Mouse (Mus musculus) liver, embryonic 13.5 days (tissue): Measurements from ENCODE around the gene Sorcs2. TPM values are rescaled to one million over a fixed set of nuclear protein-coding genes. Genes with fewer than 3 reads are reported as not detected.

ENCODE experiments used
- ATAC-seq: fragments of 200-750 bp; cut with Nextera tagmentation; 2 replicates; pipeline ENCODE4 v1.8.0; 2017; ENCODE audit warnings: low read depth, mild to moderate bottlenecking, moderate number of reproducible peaks, moderate library complexity
- DNase-seq: peaks from one replicate; pipeline ENCODE4 v3.0.0; 2022
- H3K27ac ChIP-seq: fragments of 300-500 bp; sonication (generic); 2 replicates; pipeline ENCODE4 v1.5.1; 2015; ENCODE audit warnings: moderate library complexity, mild to moderate bottlenecking, inconsistent platforms
- H3K27me3 ChIP-seq: fragments of 300-500 bp; sonication (generic); 2 replicates; pipeline ENCODE4 v1.6.1; 2015; ENCODE audit warnings: mild to moderate bottlenecking, inconsistent platforms
- H3K36me3 ChIP-seq: fragments of 300-500 bp; sonication (generic); 2 replicates; pipeline ENCODE4 v1.6.1; 2015; ENCODE audit warnings: mild to moderate bottlenecking, inconsistent platforms
- H3K4me1 ChIP-seq: fragments of 300-500 bp; sonication (generic); replicated peaks from 2 replicates; pipeline ENCODE4 v1.6.1; 2015; ENCODE audit warnings: inconsistent platforms
- H3K4me2 ChIP-seq: fragments of 300-500 bp; sonication (generic); 2 replicates; pipeline ENCODE4 v1.6.1; 2015; ENCODE audit warnings: inconsistent platforms, mild to moderate bottlenecking, moderate library complexity
- H3K4me3 ChIP-seq: fragments of 300-500 bp; sonication (generic); replicated peaks from 2 replicates; pipeline ENCODE4 v1.5.1; 2015; ENCODE audit warnings: mild to moderate bottlenecking, inconsistent platforms
- H3K9ac ChIP-seq: fragments of 300-500 bp; sonication (generic); 2 replicates; pipeline ENCODE4 v1.6.1; 2015; ENCODE audit warnings: mild to moderate bottlenecking, inconsistent platforms
- H3K9me3 ChIP-seq: fragments of 300-500 bp; sonication (generic); replicated peaks from 2 replicates; pipeline ENCODE4 v1.6.1; 2016; ENCODE audit warnings: inconsistent platforms
- WGBS: fragments of 180-500 bp; shearing (Covaris S2); methylation state at CpG from one replicate; pipeline ENCODE4 v1.1.7; 2015; ENCODE audit not compliant: insufficient replicate concordance; 5-methylcytosine and 5-hydroxymethylcytosine counted together
- polyA plus RNA-seq: library from polyadenylated mRNA; unstranded; fragments of >200 nt; fragmentation: Nextera tagmentation; extraction: Ambion mirVana; gene quantifications from 2 replicates; pipeline ENCODE4 v1.2.1, GENCODE M21; 2015

The Sorcs2 gene
- polyA plus RNA-seq, 1 experiment from 2014 or later, result 0.47 TPM

DNA sequence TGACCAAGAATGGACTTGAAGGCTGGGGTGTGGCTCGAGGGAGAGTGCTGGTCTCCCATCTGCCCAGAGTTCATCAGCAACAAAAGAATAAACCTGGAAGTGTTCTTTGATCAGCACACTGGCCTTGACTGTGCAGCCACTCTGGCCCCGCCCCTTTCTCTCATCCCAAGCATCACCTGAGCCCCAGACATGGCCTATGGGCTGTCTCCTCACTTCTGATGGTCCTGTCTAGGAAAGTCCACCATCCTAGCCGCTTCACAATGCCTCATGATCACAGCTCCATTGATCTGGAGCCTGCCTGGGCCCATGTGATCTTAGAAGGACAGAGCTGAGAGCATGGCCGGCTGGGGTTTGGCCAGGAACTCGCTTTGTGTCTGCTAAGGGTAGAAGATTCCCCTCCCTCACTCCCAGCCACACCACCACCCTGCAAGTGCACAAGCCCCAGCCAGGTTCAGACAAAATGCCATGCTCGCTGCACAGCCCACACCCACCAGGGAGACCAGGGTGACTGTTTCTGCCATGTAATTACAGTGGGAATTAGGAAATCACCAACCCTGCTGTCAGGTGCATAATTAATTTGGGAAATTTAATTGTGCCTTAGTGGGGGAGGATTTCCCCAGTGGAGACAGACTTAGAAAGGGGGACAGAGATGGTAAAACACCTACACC lies 231.5 kb downstream of the Sorcs2 start:
- H3K4me1 ChIP-seq, result no peaks in the 10 kb centered on the region
- 57% methylated on average over 6 of the region's 6 CpGs for WGBS
- no peak overlapping the region for H3K9ac ChIP-seq
- no peak for ATAC-seq
- no peaks in the 10 kb centered on the region for H3K9me3 ChIP-seq
- H3K27ac ChIP-seq, result no peak overlapping the region
- no peaks in the 10 kb centered on the region for H3K36me3 ChIP-seq
- H3K27me3 ChIP-seq, result no peaks in the 10 kb centered on the region
- DNase-seq, result no peak
- no peak overlapping the region for H3K4me3 ChIP-seq
- H3K4me2 ChIP-seq, result no peak overlapping the region

DNA sequence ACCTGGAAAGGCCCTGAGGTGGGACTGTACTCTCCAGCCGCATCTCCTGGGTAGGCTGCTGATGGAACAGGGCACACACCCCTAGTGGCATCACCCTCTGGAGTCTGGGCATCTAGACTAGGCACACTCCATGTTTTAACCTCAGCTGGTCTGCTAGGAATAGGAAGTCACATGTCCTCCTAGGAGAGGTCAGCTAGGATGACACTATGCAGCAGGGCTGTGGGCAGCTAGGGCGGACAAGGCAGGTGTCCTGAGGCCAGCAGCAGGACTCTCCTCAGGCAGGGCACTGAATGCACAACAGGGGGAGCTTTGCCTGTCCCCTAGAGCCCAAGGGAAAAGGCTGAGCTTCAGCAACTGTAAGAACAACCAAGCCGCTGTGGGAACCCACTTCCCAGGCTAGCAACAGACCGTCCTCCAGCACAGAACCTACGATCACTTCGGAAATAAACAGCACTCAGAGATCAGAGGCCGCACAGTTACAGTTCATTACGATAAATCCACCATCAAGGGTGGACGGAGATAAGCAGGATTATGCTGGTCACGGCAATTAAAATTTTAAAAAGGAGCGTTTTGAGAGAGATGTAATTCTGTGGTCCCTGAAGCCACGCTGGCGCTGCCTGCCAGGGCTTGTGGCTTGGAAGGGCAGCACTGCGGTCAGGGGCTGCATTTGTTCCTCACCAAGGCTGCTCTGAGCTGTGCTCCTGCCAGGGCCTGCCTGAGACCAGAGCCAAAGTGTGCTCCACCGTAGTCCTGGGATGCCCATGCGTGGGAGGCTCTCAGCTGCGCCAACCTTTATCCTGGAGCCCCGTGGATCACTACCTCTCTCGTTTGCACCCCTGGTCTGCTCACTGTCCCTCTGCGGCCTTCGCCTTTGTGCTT lies 232.3 kb downstream of the Sorcs2 start:
- 73% methylated on average over 21 of the region's 21 CpGs for WGBS
- H3K4me3 ChIP-seq, result no peak overlapping the region
- ATAC-seq, result no peak
- H3K4me2 ChIP-seq, result no peak overlapping the region
- H3K36me3 ChIP-seq, result no peaks in the 10 kb centered on the region
- no peaks in the 10 kb centered on the region for H3K4me1 ChIP-seq
- no peak for DNase-seq
- H3K27ac ChIP-seq, result no peak overlapping the region
- no peaks in the 10 kb centered on the region for H3K9me3 ChIP-seq
- no peaks in the 10 kb centered on the region for H3K27me3 ChIP-seq
- no peak overlapping the region for H3K9ac ChIP-seq

DNA sequence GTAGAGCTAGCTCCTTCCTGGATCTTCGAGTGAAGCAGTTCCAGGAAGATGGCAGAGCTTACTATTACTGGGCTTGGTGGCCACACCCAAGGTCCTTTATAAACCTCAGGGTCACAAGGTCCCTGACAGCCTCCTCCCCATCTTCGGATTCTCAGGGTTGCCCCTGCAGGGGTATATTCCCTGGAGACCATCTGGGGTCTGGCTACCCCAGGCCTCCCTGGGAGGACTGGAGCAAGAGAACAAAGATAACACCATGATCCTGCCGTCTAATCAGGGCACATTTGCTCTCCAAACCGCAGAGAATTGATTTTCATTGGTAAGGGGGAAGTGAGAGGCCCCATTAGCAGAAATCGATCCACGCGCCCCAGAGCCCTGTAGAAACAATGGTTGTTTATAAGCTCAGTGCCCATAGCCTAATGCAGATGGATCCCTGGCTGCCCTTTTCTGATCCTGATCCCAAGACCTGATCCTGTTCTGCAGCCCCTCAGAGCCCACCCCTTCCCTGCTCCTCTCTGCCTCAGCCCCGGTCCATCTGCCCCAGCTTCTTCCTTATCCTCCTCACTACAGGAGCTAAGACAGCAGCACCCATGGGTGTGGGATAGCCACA lies 243.0 kb downstream of the Sorcs2 start:
- no peaks in the 10 kb centered on the region for H3K27me3 ChIP-seq

GRCm38 (mm10) chr5:36153261-36153660 lies 244.7 kb downstream of the Sorcs2 start:
- H3K27me3 ChIP-seq, result no peaks in the 10 kb centered on the region
- ATAC-seq, result no peak
- H3K27ac ChIP-seq, result no peak overlapping the region
- 0 out of 2 replicates have a peak, but pooled peaks cover 3% of the 10 kb centered on the region for H3K4me1 ChIP-seq
- no peak overlapping the region for H3K4me3 ChIP-seq
- no peak overlapping the region for H3K4me2 ChIP-seq
- no peaks in the 10 kb centered on the region for H3K36me3 ChIP-seq
- WGBS, result 62% methylated on average over 2 of the region's 2 CpGs
- no peak overlapping the region for H3K9ac ChIP-seq
- no peaks in the 10 kb centered on the region for H3K9me3 ChIP-seq
- no peak for DNase-seq

More for the DNA sequence above, 243.0 kb downstream of the Sorcs2 start:
- no peaks in the 10 kb centered on the region for H3K9me3 ChIP-seq
- no peak for DNase-seq
- 0 out of 2 replicates have a peak, but pooled peaks cover 3% of the 10 kb centered on the region for H3K4me1 ChIP-seq
- no peak overlapping the region for H3K9ac ChIP-seq
- no peaks in the 10 kb centered on the region for H3K36me3 ChIP-seq
- H3K4me3 ChIP-seq, result no peak overlapping the region
- H3K4me2 ChIP-seq, result no peak overlapping the region
- no peak for ATAC-seq
- 37% methylated on average over 8 of the region's 8 CpGs for WGBS
- no peak overlapping the region for H3K27ac ChIP-seq

DNA sequence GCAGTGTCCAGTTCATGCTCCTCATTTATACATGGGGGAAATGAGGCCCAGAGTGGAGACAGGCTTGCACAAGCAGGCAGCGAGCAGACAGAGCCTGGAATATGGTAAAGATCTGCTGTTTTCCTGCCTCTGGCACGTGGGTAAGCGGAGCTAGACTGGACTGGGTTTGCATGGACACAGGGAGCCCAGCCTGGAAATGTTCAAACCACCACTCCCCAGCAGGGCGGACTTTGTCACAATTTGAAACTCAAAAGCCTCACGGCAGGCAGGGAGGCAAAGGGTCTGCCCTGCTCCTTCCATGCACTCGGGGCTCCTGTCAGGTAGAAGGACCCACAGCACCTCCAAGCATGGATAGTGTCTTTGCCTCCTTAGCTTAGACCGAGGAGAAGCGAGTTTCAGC lies 246.9 kb downstream of the Sorcs2 start:
- 0 out of 2 replicates have a peak, but pooled peaks cover 3% of the 10 kb centered on the region for H3K4me1 ChIP-seq
- no peak overlapping the region for H3K4me2 ChIP-seq
- no peak overlapping the region for H3K9ac ChIP-seq
- no peaks in the 10 kb centered on the region for H3K36me3 ChIP-seq
- WGBS, result 53% methylated on average over 8 of the region's 8 CpGs
- no peaks in the 10 kb centered on the region for H3K9me3 ChIP-seq
- ATAC-seq, result no peak
- no peaks in the 10 kb centered on the region for H3K27me3 ChIP-seq
- H3K4me3 ChIP-seq, result no peak overlapping the region
- no peak overlapping the region for H3K27ac ChIP-seq
- no peak for DNase-seq

DNA sequence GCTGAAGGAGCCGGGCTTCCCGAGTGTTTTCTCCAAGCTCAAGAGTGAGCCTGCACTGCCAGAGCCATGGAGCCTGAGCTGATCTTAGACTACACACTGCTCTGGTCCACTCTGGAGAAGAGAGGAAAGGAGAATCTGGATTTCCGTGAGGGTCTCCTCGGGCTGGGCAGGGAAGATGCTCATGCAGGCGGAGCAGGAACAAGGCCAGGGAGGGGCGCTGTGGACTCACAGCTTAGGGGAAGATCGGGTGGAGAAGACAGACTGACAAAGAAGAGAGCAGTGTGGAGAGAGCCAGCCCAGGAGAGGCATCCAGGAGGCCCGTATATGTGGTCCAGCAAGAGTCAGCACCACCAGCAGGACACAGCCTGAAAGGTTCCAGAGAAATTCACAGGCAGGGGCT lies 248.8 kb downstream of the Sorcs2 start:
- Histone ChIP-seq H3K27ac (no peak overlapping the region), H3K9me3 (no peaks in the 10 kb centered on the region), H3K36me3 (no peaks in the 10 kb centered on the region), H3K9ac (no peak overlapping the region), H3K4me1 (no peaks in the 10 kb centered on the region), H3K4me3 (no peak overlapping the region), H3K4me2 (no peak overlapping the region), H3K27me3 (no peaks in the 10 kb centered on the region)
- ATAC-seq (no peak), DNase-seq (no peak)
- WGBS, result 45% methylated on average over 8 of the region's 8 CpGs

DNA sequence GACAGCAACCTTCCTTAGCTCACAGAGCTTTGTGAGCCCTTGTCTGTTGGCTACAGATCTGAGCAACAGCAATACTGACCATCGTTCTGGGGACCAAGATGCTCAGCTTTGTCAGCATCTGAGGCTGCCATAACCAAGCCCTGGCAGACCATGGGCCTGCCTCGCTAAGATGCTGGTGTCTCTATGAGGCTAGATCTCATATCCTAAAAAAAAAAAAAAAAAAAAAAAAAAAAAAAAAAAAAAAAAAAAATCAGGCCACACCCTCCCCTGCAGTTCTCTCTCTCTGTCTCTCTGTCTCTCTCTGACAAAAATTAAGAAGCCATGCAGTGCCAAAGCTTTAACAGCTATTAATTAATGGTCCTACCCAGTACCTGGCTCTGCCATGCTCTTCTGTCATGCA lies 251.3 kb downstream of the Sorcs2 start:
- no peaks in the 10 kb centered on the region for H3K9me3 ChIP-seq
- H3K4me2 ChIP-seq, result no peak overlapping the region
- no peak overlapping the region for H3K9ac ChIP-seq
- WGBS, result 48% methylated on average over 2 of the region's 2 CpGs
- no peak for ATAC-seq
- H3K36me3 ChIP-seq, result no peaks in the 10 kb centered on the region
- H3K27me3 ChIP-seq, result no peaks in the 10 kb centered on the region
- H3K4me1 ChIP-seq, result no peaks in the 10 kb centered on the region
- H3K27ac ChIP-seq, result no peak overlapping the region
- no peak for DNase-seq
- no peak overlapping the region for H3K4me3 ChIP-seq

GRCm38 (mm10) chr5:36144560-36144959 lies 253.4 kb downstream of the Sorcs2 start:
- no peak overlapping the region for H3K27ac ChIP-seq
- no peak overlapping the region for H3K4me2 ChIP-seq
- no peaks in the 10 kb centered on the region for H3K36me3 ChIP-seq
- no peaks in the 10 kb centered on the region for H3K9me3 ChIP-seq
- no peak overlapping the region for H3K4me3 ChIP-seq
- no peaks in the 10 kb centered on the region for H3K4me1 ChIP-seq
- no peak for DNase-seq
- H3K27me3 ChIP-seq, result no peaks in the 10 kb centered on the region
- 37% methylated on average over 2 of the region's 2 CpGs for WGBS
- no peak for ATAC-seq
- H3K9ac ChIP-seq, result no peak overlapping the region

DNA sequence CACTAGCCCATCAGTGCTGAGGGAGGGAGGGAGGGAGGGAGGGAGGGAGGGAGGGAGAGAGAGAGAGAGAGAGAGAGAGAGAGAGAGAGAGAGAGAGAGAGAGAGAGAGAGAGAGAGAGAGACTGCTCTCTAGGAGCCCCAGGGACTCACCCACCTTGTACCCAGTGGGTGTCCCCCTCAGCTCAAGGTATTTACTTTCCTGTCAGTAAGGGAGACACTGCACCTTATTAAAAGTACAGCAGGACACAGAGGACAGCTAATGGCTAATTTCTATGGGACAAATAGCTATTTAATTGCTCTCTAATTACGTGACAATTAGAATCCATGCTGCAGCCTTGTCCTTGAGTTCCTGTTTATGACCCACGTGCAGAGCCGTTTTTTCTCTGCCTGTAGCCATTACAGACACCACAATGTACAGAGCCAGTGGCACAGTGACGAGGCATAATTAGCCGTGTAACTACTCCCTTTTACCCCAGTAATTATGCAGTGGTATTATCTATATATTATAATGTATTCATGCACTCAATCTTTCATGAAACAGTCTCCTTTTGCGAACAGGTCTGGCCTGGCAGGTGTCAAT lies 256.2 kb downstream of the Sorcs2 start:
- no peak overlapping the region for H3K4me2 ChIP-seq
- 51% methylated on average over 6 of the region's 6 CpGs for WGBS
- no peak overlapping the region for H3K9ac ChIP-seq
- H3K4me3 ChIP-seq, result no peak overlapping the region
- no peaks in the 10 kb centered on the region for H3K4me1 ChIP-seq
- H3K36me3 ChIP-seq, result no peaks in the 10 kb centered on the region
- ATAC-seq (no peak), DNase-seq (no peak)
- H3K27me3 ChIP-seq, result no peaks in the 10 kb centered on the region
- H3K27ac ChIP-seq, result no peak overlapping the region
- H3K9me3 ChIP-seq, result no peaks in the 10 kb centered on the region

DNA sequence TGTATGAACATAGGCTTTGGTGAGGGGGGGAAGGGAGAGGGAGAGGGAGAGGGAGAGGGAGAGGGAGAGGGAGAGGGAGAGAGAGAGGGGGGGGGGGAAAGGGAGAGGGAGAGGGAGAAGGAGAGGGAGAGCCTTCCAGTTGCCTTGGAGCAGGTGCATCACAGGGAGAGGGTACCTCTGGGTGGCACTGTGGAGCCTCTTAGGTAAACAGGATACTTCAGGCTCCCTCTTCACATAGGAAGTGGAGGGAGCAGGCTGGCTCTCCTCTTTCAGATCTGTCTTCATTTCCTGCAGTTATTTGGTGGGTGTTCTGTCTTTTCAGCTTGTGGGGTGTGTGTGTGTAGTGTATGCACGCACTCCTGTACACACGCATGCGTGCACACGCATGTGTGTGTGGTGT lies 256.8 kb downstream of the Sorcs2 start:
- Histone ChIP-seq H3K4me2 (no peak overlapping the region), H3K9ac (no peak overlapping the region), H3K4me3 (no peak overlapping the region), H3K27me3 (no peaks in the 10 kb centered on the region), H3K36me3 (no peaks in the 10 kb centered on the region), H3K9me3 (no peaks in the 10 kb centered on the region), H3K27ac (no peak overlapping the region), H3K4me1 (peaks cover 3% of the 10 kb centered on the region)
- no peak for DNase-seq
- WGBS, result 82% methylated on average over 4 of the region's 4 CpGs
- ATAC-seq, result no peak

GRCm38 (mm10) chr5:36139766-36140165 lies 258.2 kb downstream of the Sorcs2 start:
- no peak for DNase-seq
- ATAC-seq, result no peak
- no peaks in the 10 kb centered on the region for H3K9me3 ChIP-seq
- no peak overlapping the region for H3K27ac ChIP-seq
- no peak overlapping the region for H3K9ac ChIP-seq
- no peak overlapping the region for H3K4me2 ChIP-seq
- H3K27me3 ChIP-seq, result no peaks in the 10 kb centered on the region
- H3K4me1 ChIP-seq, result peaks cover 7% of the 10 kb centered on the region
- WGBS, result 61% methylated on average over 6 of the region's 6 CpGs
- H3K4me3 ChIP-seq, result no peak overlapping the region
- no peaks in the 10 kb centered on the region for H3K36me3 ChIP-seq
